Mouse (Mus musculus): ENCODE measurements around the gene Snx29.
A peak's percentile ranks its signal among the peaks of the same experiment; 100 is the strongest.
"Not testable (repeated sequence)": the region's sequence is repeated elsewhere in the genome, so short reads cannot be mapped to it uniquely, and the experiment has no call there.

The Snx29 gene

DNA sequence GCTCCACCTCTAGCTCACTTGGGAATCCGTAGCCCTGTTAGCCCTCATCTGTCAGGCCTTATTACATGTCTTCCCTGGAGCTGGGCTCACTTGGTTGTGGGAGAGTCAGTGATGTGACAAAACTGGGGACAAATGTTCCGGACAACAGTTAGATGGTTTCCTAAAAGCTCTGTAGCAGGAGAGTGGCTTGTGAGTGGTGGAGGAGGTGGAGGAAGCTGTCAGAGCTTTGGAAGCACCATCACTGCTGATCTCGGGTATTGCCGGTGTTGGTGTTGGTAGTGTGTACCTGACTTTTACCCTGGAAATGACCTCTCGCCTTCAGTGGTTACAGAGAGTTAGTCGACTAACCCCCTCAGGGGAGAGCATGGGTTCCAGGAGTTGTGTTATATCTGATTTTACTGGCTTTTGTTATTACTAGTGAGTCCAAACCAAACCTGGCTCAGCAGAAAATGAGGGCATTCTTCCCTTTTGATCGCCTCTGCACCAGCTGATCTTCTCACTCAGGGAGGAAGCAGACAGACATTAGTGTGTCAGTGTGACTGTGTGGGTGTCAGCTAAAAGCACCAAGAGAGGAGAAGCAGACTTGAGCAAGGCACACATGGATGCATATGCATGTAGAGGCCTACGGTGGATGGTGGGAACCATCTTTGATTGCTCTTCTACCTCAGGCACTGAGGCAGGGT lies 227.5 kb downstream of the Snx29 start:
- DNase-seq: no peak

DNA sequence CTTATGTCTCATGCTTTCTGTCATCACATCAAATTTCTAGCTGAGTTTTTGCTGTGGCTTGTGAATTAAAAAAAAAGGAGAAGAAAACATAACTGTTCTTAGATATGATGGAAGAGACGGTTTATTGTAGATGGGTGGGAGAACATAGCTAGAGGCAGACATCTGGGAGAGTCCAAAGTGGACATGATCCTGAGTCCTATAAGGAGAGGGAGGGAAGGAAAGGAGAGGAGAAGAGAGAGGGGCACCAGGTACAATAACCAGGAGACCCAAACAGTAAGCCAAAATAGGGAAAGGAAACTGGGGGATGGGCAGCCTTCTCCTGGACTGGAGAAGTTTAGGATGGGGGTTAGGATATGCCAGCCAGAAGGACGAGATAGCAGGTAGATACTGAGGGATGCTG lies 239.0 kb downstream of the Snx29 start:
- DNase-seq: no peak

- no peak for DNase-seq
Measured at GRCm38 (mm10) chr16:11563846-11564245, 241.1 kb downstream of the Snx29 start.

DNA sequence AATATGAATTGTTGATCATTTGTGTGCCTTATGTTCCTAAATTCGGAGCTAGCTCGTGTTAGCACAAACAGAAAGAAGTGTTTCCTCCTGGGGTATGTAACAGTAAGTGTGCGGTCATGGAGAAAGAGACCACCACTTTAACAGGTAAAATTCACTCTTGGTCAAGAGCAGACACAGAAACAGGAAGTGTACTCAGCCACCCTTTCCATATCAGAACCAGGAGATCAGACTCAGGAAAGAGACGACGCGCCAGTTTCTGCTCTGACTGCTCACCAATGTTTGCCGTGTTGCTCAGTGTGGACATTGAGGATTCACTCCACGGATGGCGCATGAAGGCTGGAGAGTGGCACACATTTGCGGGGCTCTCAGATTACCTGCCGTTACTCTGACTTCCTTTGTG lies 242.4 kb downstream of the Snx29 start:
- DNase-seq: no peak

GRCm38 (mm10) chr16:11567594-11567993 lies 244.9 kb downstream of the Snx29 start:
- no peak for DNase-seq

DNA sequence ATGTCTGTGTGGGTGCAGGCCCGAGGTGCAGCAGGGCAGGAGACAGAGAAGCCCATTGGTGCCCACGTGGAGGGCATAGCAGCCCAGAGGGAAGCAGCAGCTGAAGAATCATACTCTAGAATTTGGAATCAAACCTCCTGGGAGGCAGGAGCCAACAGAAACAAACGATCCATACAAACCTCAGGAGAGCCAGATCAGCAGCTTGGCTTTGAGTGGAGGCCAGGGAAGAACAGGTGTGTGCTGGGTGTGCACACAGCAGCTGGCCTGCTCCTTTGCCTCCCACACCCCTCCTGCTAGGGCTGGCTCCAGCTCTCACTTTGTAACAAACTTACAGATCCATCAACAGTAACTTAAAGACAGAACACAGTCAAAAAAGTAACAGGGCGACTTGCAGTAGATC lies 245.4 kb downstream of the Snx29 start:
- DNase-seq: no peak

GRCm38 (mm10) chr16:11568601-11569000 lies 245.9 kb downstream of the Snx29 start:
- DNase-seq: no peak

GRCm38 (mm10) chr16:11569127-11569526 lies 246.4 kb downstream of the Snx29 start:
- DNase-seq: no peak

DNA sequence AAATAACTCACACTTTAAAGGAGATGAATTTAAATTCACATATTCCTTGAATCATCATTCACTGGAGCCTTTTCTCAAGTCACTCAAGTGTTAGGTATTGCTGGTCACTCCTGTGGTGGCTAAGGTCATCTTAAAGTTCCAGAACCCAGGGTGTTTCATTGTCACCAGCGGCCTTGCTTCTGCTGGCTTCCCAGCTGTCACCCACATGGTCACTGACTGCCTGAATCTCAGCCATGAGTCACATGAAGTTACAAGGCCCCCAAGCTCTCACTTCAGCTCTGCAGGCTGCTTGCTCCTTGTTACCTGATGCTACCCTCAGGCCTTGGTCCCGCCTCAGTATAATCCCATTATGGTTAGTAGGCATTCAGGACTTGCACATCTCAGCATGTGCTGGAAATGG lies 247.4 kb downstream of the Snx29 start:
- DNase-seq: no peak

GRCm38 (mm10) chr16:11574517-11574916 lies 251.8 kb downstream of the Snx29 start:
- DNase-seq: no peak

- not testable (repeated sequence) for DNase-seq
Measured at GRCm38 (mm10) chr16:11575733-11576132, 253.0 kb downstream of the Snx29 start.

- DNase-seq: no peak
Measured at GRCm38 (mm10) chr16:11577541-11578255, 255.0 kb downstream of the Snx29 start.

GRCm38 (mm10) chr16:11579676-11580098 lies 257.0 kb downstream of the Snx29 start:
- peak; percentile 50 for DNase-seq

DNA sequence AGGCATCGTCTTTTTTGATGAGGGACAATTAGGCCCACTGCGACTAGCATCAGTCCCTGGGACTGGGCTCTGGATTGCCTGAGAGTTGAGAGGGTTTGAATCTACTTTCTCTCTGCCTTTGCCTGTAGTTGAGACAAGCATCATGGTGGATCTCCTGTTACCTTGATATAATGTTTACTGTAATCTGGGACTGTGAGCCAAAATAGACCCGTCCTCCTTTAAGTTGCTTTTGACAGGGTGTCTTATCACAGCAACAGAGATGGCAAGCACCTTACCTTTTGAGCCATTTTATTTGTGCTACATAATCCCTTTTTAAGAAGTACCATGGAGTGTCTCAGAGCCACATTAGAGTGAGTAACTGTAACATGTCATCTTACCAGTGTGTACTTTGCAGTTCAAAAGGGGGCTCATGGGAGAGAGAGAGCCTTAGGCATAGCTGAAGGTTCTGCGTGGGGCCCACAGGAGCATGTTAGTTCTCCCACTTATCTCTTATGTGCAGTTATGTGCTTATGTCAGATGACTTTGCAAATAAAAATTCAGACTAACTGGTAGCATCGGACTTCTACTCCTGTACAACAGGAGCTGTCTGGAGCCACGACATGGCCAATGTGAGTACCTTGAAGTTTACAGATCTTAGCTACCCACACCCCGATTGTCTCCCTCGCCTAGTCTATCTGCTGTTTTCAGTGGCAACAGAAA lies 261.4 kb downstream of the Snx29 start:
- DNase-seq: no peak

DNA sequence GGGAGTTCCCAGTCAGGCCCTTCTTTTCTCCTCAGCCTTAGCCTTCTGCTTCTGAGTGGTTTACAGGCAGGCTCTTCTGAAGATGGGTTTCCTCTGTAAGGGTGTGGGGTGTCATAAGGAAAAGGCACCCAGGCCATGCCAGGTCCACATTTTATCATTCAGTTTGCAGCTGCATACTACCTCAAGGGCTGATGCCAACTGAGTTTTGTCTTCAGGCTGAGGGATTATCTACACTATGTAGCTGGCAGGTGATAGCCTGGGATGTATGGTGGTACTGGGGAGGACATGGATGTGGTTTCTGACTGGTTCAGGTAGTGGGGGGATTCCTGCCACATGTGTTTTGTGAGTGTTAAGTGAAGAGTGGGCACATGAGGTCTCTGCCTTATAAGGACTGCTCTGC lies 266.0 kb downstream of the Snx29 start:
- no peak for DNase-seq

DNA sequence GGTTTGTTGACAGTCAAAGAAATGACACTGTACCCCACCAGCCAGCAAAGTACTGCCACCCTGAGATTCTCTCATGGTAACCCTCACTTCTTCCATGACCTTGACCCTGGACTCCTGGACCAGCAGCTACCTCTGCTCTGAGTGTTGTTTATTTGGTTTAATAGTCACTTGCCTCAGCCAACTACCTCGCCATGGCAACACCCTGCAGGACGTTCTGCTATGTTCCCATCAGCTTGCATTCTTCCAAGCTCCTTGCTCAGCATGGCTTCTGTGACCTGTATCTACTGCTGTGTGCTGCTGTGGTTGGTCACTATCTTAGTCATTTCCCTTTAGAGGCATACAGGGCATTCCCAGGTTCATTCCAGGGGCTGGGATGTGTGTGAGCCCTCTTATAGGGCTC lies 266.6 kb downstream of the Snx29 start:
- DNase-seq: no peak

DNA sequence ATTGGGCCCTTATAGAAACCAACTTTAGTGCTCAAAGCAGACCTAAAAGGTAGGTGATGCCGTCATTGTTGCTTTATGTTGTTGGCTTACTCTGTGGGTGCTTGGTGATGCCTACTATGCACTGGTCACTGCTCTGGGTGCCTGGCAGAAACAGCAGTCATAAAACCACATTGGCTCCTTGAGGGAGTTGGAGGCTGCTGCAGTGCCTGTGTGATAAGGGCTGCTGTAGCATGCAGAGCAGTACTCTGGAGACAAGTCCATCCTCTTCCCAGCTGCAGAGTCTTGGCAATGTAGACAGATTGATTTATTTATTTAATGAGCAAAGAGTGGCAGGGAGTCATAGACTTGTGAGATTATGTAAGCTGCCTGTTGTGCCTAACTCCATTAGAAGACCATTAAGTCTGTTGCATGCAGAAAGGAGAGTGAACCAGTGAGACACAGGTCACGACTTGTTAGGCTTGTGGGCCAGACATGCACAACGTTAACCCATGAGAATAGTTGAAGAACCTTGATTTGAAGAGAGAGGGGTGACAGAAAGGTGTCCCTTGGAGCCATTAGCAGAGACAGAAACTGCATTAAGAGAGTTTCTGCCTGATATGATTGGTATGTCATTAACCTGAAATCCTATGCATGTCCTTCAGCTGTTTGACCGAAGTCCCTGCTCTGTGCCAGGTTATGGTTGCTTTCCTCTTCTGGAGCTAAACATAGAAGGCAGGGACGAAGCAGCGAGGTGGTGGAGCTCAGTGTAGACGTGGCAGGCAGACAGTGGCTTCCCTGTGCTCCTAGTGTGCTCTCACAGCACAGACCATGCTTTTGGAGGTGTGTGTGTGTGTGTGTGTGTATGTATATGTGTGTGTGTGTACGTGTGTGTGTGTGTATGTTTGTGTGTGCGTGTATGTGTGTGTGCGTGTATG lies 267.3 kb downstream of the Snx29 start:
- no peak for DNase-seq

- DNase-seq: no peak
Measured at GRCm38 (mm10) chr16:11596599-11596998, 273.9 kb downstream of the Snx29 start.

DNA sequence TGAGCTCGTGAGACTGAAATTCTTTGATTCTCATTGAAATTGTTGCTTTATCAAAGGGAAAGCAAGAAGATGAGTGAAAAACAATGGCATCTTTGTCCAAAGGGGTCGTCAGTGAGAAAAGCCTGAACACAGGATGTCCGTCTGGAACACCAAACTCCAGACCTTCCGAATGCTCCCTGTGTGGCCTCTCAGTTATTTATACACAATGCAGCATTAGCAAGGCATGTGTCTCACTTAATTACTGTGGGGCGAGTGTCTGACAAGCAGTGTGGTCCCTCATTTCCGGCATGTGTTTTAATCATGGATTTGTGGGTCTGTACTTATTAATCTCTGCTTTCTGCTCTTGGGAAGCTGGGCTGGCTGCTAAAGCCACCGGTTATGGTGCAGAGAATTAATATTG lies 275.1 kb downstream of the Snx29 start:
- DNase-seq: no peak

DNA sequence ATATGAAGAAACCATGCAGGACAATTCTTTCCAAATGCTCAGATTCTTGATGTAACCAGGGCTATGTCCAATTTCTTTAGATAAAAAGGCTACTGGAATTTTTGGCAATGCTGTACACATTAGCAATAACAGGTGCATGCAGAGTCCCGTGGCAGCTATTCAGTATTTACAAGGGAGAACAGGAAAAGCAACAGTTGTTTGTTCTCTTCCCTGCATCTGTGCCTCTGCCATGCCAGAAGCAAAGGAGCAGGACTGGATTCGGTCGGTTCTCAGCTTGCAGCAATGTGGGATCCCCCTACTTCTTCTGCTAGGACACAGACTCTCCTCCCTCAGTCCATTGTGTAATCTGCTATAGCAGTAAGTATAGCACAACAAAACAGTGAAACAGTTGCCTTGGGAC lies 276.8 kb downstream of the Snx29 start:
- DNase-seq: no peak

DNA sequence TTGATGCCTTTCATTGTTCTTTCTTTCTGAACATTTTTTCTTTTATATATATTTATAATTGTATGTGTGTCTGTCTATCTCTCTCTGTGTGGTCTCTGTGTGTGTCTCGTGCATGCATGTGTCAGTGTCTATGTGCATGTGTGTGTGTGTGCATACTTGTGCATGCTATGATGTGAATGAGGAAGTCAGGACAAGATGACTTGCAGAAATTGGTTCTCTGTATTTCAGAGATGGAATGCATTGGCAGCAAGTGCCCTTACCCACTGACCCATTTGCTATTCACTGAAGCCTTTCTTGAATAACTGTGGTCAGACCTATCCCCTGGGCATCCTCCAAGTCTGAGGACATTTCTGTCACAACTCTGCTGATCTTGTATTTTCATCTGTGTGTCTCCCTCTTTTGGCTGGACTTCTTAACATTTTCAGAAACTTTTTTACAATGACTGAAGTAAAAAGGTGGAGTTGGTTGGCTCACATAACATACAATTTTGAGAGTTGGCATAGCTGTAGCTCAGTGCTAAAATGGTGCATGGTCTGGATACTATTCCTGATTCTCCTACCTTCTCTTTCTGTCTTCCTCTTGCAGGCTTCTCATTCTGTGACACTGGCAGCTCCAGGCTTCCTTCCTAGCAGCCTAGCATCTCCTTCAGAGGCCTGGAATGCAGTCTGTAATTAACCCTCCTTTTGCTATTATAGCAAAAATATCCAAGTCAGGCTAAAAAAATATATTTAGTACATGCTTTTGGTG lies 278.8 kb downstream of the Snx29 start:
- no peak for DNase-seq
